Mouse (Mus musculus): ENCODE results near the gene Plekhg5. TPM values are rescaled to one million over a fixed set of nuclear protein-coding genes. Genes with fewer than 3 reads are reported as not detected.

Gene Plekhg5
- polyA plus RNA-seq (2014; fragmentation: Illumina TruSeq; extraction: RNeasy Lipid Tissue Mini Kit (QIAGEN cat#74804); ENCODE audit: low read depth, low replicate concordance) = not detected

GRCm38 (mm10) chr4:152072121-152072601 lies at the start of gene Plekhg5:
Gene Plekhg5 (plus strand): TSS chr4:152072498.

GRCm38 (mm10) chr4:152027524-152027923 lies 44.8 kb upstream of the Plekhg5 start, which contains the start of gene Zbtb48:
Gene Zbtb48 (minus strand): TSS chr4:152027671.

GRCm38 (mm10) chr4:152038225-152038984 lies 33.9 kb upstream of the Plekhg5 start, which contains the start of gene Tas1r1:
Gene Tas1r1 (minus strand): TSS chr4:152038568.

GRCm38 (mm10) chr4:152038985-152039830 lies 33.1 kb upstream of the Plekhg5 start, which contains the start of gene Nol9:
Gene Nol9 (plus strand): TSS chr4:152039321.

GRCm38 (mm10) chr4:152115921-152116612 lies 43.8 kb downstream of the Plekhg5 start, which contains the start of gene Tnfrsf25:
Gene Tnfrsf25 (plus strand): TSS chr4:152115934.

GRCm38 (mm10) chr4:152151966-152152544 lies 79.8 kb downstream of the Plekhg5 start, which contains the start of gene Espn:
Gene Espn (minus strand): TSS chr4:152152371.

GRCm38 (mm10) chr4:152158585-152159284 lies 86.4 kb downstream of the Plekhg5 start, which contains the start of gene Hes2:
Gene Hes2 (plus strand): TSS chr4:152158867.

Other genes starting within 250 kb of the Plekhg5 start
- 53.2 TPM for gene Camta1, start 210.6 kb upstream of the Plekhg5 start, polyA plus RNA-seq (2014; fragmentation: Illumina TruSeq; extraction: RNeasy Lipid Tissue Mini Kit (QIAGEN cat#74804); ENCODE audit: low read depth, low replicate concordance)
- gene Dnajc11, start 138.8 kb upstream of the Plekhg5 start, polyA plus RNA-seq (2014; fragmentation: Illumina TruSeq; extraction: RNeasy Lipid Tissue Mini Kit (QIAGEN cat#74804); ENCODE audit: low read depth, low replicate concordance) = 34.9 TPM
- gene Thap3, start 83.5 kb upstream of the Plekhg5 start, polyA plus RNA-seq (2014; fragmentation: Illumina TruSeq; extraction: RNeasy Lipid Tissue Mini Kit (QIAGEN cat#74804); ENCODE audit: low read depth, low replicate concordance) = 0.60 TPM
- gene Phf13, start 76.2 kb upstream of the Plekhg5 start, polyA plus RNA-seq (2014; fragmentation: Illumina TruSeq; extraction: RNeasy Lipid Tissue Mini Kit (QIAGEN cat#74804); ENCODE audit: low read depth, low replicate concordance) = 10.5 TPM
- 2.9 TPM for gene Klhl21, start 63.7 kb upstream of the Plekhg5 start, polyA plus RNA-seq (2014; fragmentation: Illumina TruSeq; extraction: RNeasy Lipid Tissue Mini Kit (QIAGEN cat#74804); ENCODE audit: low read depth, low replicate concordance)
- gene Zbtb48, start 44.8 kb upstream of the Plekhg5 start, polyA plus RNA-seq (2014; fragmentation: Illumina TruSeq; extraction: RNeasy Lipid Tissue Mini Kit (QIAGEN cat#74804); ENCODE audit: low read depth, low replicate concordance) = 2.0 TPM
- not detected for gene Tas1r1, start 33.9 kb upstream of the Plekhg5 start, polyA plus RNA-seq (2014; fragmentation: Illumina TruSeq; extraction: RNeasy Lipid Tissue Mini Kit (QIAGEN cat#74804); ENCODE audit: low read depth, low replicate concordance)
- 11.6 TPM for gene Nol9, start 33.2 kb upstream of the Plekhg5 start, polyA plus RNA-seq (2014; fragmentation: Illumina TruSeq; extraction: RNeasy Lipid Tissue Mini Kit (QIAGEN cat#74804); ENCODE audit: low read depth, low replicate concordance)
- not detected for gene Tnfrsf25, start 43.4 kb downstream of the Plekhg5 start, polyA plus RNA-seq (2014; fragmentation: Illumina TruSeq; extraction: RNeasy Lipid Tissue Mini Kit (QIAGEN cat#74804); ENCODE audit: low read depth, low replicate concordance)
- 4.1 TPM for gene Espn, start 79.9 kb downstream of the Plekhg5 start, polyA plus RNA-seq (2014; fragmentation: Illumina TruSeq; extraction: RNeasy Lipid Tissue Mini Kit (QIAGEN cat#74804); ENCODE audit: low read depth, low replicate concordance)
- gene Hes2, start 86.4 kb downstream of the Plekhg5 start, polyA plus RNA-seq (2014; fragmentation: Illumina TruSeq; extraction: RNeasy Lipid Tissue Mini Kit (QIAGEN cat#74804); ENCODE audit: low read depth, low replicate concordance) = 1.7 TPM
- 2.2 TPM for gene Acot7, start 105.6 kb downstream of the Plekhg5 start, polyA plus RNA-seq (2014; fragmentation: Illumina TruSeq; extraction: RNeasy Lipid Tissue Mini Kit (QIAGEN cat#74804); ENCODE audit: low read depth, low replicate concordance)
- 2.1 TPM for gene Gpr153, start 201.7 kb downstream of the Plekhg5 start, polyA plus RNA-seq (2014; fragmentation: Illumina TruSeq; extraction: RNeasy Lipid Tissue Mini Kit (QIAGEN cat#74804); ENCODE audit: low read depth, low replicate concordance)
- not detected for gene Hes3, start 219.2 kb downstream of the Plekhg5 start, polyA plus RNA-seq (2014; fragmentation: Illumina TruSeq; extraction: RNeasy Lipid Tissue Mini Kit (QIAGEN cat#74804); ENCODE audit: low read depth, low replicate concordance)
- 9.4 TPM for gene Icmt, start 224.7 kb downstream of the Plekhg5 start, polyA plus RNA-seq (2014; fragmentation: Illumina TruSeq; extraction: RNeasy Lipid Tissue Mini Kit (QIAGEN cat#74804); ENCODE audit: low read depth, low replicate concordance)
- 0.82 TPM for gene Rnf207, start 246.5 kb downstream of the Plekhg5 start, polyA plus RNA-seq (2014; fragmentation: Illumina TruSeq; extraction: RNeasy Lipid Tissue Mini Kit (QIAGEN cat#74804); ENCODE audit: low read depth, low replicate concordance)

Data from sigmoid colon, adult 10 weeks (tissue).